Mouse (Mus musculus) liver, embryonic 14.5 days (tissue): ENCODE results near the gene Tnpo2. TPM values are rescaled to one million over a fixed set of nuclear protein-coding genes. Genes with fewer than 3 reads are reported as not detected.
A peak's percentile ranks its signal among the peaks of the same experiment; 100 is the strongest.

ENCODE experiments used
- ATAC-seq: fragments of 200-750 bp; cut with Nextera tagmentation; 2 replicates; pipeline ENCODE4 v1.8.0; 2017; ENCODE audit warnings: moderate number of reproducible peaks, mild to moderate bottlenecking, moderate library complexity; ENCODE audit not compliant: insufficient read depth
- DNase-seq, 3 experiments: peaks; one replicate each; pipeline ENCODE4 v3.0.0-alpha.2; 2012 to 2013; ENCODE audit warnings: low read depth in 3 of 3, low spot score in 3 of 3
- H3K27ac ChIP-seq: fragments of 300-500 bp; sonication (generic); 2 replicates; pipeline ENCODE4 v1.5.1; 2014; ENCODE audit warnings: moderate library complexity, mild to moderate bottlenecking, control low read depth, inconsistent platforms
- H3K27me3 ChIP-seq: fragments of 300-500 bp; sonication (generic); 2 replicates; pipeline ENCODE4 v1.6.1; 2014; ENCODE audit warnings: mild to moderate bottlenecking, low read length, moderate library complexity; ENCODE audit not compliant: control insufficient read depth, insufficient read depth
- H3K36me3 ChIP-seq: fragments of 300-500 bp; sonication (generic); replicated peaks from 2 replicates; pipeline ENCODE4 v1.6.1; 2014; ENCODE audit warnings: low read depth; ENCODE audit not compliant: control insufficient read depth, insufficient read depth
- H3K4me1 ChIP-seq, 2 experiments: fragments of 200-500 bp in 1 of 2; fragments of 300-500 bp in 1 of 2; sonication (generic) in 1 of 2; replicated peaks; 2 replicates each; pipeline ENCODE4 v1.6.1; 2012 to 2014; ENCODE audit warnings: antibody characterized with exemption in 1 of 2, inconsistent platforms in 1 of 2, low read length in 1 of 2; ENCODE audit not compliant: control insufficient read depth in 2 of 2, insufficient read depth in 2 of 2
- H3K4me2 ChIP-seq: fragments of 300-500 bp; sonication (generic); 2 replicates; pipeline ENCODE4 v1.6.1; 2014; ENCODE audit warnings: low read depth, mild to moderate bottlenecking, control low read depth, moderate library complexity
- H3K4me3 ChIP-seq, 2 experiments: fragments of 200-500 bp in 1 of 2; fragments of 300-500 bp in 1 of 2; sonication (generic) in 1 of 2; 2 replicates each; pipeline ENCODE4 v1.5.1; 2012 to 2014; ENCODE audit warnings: low read depth in 2 of 2, low read length in 2 of 2, mild to moderate bottlenecking in 2 of 2, control low read depth in 1 of 2, inconsistent platforms in 1 of 2, moderate library complexity in 1 of 2; ENCODE audit not compliant: insufficient read depth in 1 of 2
- H3K9ac ChIP-seq: fragments of 300-500 bp; sonication (generic); replicated peaks from 2 replicates; pipeline ENCODE4 v1.6.1; 2014; ENCODE audit warnings: mild to moderate bottlenecking, control low read depth, moderate library complexity
- H3K9me3 ChIP-seq: fragments of 300-500 bp; sonication (generic); 2 replicates; pipeline ENCODE4 v1.6.1; 2016; ENCODE audit warnings: low read length, mixed read lengths; ENCODE audit not compliant: control insufficient read depth
- CTCF ChIP-seq: IDR thresholded peaks from 2 replicates; pipeline ENCODE4 v1.5.1; 2016; ENCODE audit warnings: antibody characterized with exemption, low read depth, control low read depth
- EP300 ChIP-seq: IDR thresholded peaks from 2 replicates; pipeline ENCODE4 v1.6.1; 2016; ENCODE audit warnings: antibody characterized with exemption, low read depth
- WGBS: fragments of 180-500 bp; shearing (Covaris S2); extraction: QIAGEN DNeasy Blood & Tissue Kit; methylation state at CpG from one replicate; pipeline ENCODE4 v1.1.7; 2014; ENCODE audit not compliant: insufficient replicate concordance; 5-methylcytosine and 5-hydroxymethylcytosine counted together
- polyA plus RNA-seq, 2 experiments: library from polyadenylated mRNA; depleted of rRNA in 1 of 2; stranded (reverse) in 1 of 2; unstranded in 1 of 2; fragments of >200 nt; fragmentation: Nextera tagmentation in 1 of 2; extraction: Ambion mirVana in 1 of 2; gene quantifications; 2 replicates each; pipeline versions ENCODE4 v1.2.1 to v1.2.3; 2012 to 2014

Gene Tnpo2
- polyA plus RNA-seq, 2 experiments, result 9.9 to 25.2 TPM

DNA sequence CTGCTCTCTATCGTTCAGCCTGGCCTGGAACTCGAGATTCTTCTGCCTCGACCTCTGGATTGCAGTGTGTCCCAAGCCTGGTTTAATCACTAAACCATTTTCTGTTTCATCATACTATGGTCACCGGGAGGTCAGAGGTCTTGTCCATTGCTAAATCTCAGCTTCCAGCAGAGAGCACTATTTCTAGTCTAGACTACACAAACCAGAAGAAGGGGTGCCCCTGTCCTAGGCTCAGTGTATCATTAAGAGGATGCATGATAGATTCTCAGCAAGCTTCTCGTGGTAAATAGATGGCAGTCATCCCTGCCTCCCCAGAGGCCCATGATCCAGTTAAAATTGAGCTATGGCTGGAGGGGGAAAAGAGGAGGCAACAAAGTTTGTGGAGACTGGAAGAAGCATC is 34.3 kb downstream of the Tnpo2 start:
- H3K9ac ChIP-seq, result peak overlapping the region; percentile 77
- TF ChIP-seq CTCF (no peak), EP300 (no peak)
- peaks cover 23 to 30% of the 10 kb centered on the region in 2 experiments for H3K4me1 ChIP-seq
- peak overlapping the region; percentile 78 to 79 for H3K4me3 ChIP-seq
- H3K27ac ChIP-seq, result peak overlapping the region; percentile 61
- peaks cover 19% of the 10 kb centered on the region for H3K36me3 ChIP-seq
- peak overlapping the region; percentile 92 for H3K4me2 ChIP-seq
- peak; percentile 14; the same call in 1 of the 2 replicates for ATAC-seq
- DNase-seq, result no peak
- WGBS, result 68% methylated on average over 5 of the region's 5 CpGs
- no peaks in the 10 kb centered on the region for H3K9me3 ChIP-seq
- H3K27me3 ChIP-seq, result no peaks in the 10 kb centered on the region

DNA sequence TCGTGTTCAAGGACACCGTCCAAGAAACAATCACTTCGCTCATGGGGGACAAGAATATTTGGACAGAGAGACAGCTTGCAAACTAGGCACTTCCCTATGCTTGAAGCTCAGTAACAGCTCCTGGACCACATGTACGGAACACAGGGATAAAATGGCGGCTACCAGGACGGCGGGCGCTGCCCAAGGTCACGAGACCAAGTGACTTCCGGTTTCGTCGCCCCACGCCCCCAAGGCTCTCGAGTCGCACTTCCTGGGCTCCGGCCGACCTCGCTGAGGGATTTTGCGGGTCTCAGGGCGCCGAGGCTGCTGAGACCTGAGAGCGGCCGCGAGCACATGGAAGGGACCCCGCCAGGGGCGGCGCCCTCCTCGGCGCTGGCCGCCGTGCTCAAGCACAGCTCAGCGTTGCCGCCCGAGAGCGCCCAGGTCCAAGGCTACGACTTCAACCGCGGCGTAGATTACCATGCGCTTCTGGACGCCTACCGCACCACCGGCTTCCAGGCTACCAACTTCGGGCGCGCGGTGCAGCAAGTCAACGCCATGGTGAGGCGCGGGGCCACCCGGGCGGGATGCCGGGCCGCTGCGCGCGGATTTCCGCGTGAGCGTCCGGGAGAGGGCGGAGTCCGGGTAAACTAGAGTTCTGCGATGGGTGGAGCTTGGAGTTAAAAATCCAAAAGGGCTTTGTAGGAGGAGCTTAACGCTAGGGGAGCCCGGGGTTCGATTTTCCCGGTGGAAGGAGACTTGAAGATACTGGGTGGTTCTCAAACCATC is 35.0 kb downstream of the Tnpo2 start, which contains the start of gene Dhps:
TSS of gene Dhps (plus strand) at position 244 of the 768 bp plus-strand sequence.
- H3K4me2 ChIP-seq, result peak within 1 kb of the TSS; percentile 92
- peak; percentile 75 to 86 (median 82) for DNase-seq
- no peaks in the 10 kb centered on the region for H3K27me3 ChIP-seq
- H3K4me1 ChIP-seq, result peaks cover 29 to 36% of the 10 kb centered on the region in 2 experiments
- peak within 1 kb of the TSS; percentile 61 for H3K27ac ChIP-seq
- no peaks in the 10 kb centered on the region for H3K9me3 ChIP-seq
- H3K36me3 ChIP-seq, result peaks cover 19% of the 10 kb centered on the region
- TF ChIP-seq CTCF, result peak; percentile 25; the same call in 1 of the 2 replicates
- no peak for TF ChIP-seq EP300
- 0% methylated on average over 68 of the region's 68 CpGs for WGBS
- peak; percentile 82 for ATAC-seq
- peak within 1 kb of the TSS; percentile 78 to 79 for H3K4me3 ChIP-seq
- peak within 1 kb of the TSS; percentile 77 for H3K9ac ChIP-seq

DNA sequence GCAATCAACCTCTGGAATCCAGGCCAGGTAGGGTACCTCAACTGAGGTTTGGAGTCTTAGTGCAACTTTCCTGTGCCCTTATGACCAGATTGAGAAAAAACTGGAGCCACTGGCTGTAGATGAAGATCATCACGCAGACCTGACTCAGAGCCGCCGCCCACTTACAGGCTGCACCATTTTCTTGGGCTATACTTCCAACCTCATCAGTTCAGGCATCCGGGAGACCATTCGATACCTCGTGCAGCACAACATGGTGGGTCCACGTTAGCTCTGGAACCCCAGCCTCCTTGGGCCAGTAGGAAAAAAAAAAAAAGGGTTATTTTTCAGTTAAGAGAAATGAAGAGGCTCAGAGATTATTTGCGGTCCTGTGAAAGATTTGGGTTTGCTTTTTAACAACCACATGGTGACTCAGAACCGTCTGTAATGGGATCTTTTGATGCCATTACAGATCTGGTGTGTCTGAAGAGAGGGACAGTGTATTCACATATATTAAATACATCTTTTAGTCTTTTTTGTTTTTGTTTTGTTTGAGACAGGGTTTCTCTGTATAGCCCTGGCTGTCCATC is 35.7 kb downstream of the Tnpo2 start:
- H3K36me3 ChIP-seq, result peaks cover 19% of the 10 kb centered on the region
- peaks cover 32 to 38% of the 10 kb centered on the region in 2 experiments for H3K4me1 ChIP-seq
- ATAC-seq (no peak), DNase-seq (no peak)
- H3K4me3 ChIP-seq, result peak overlapping the region; percentile 78 to 79
- peak overlapping the region; percentile 77 for H3K9ac ChIP-seq
- no peaks in the 10 kb centered on the region for H3K27me3 ChIP-seq
- H3K9me3 ChIP-seq, result no peaks in the 10 kb centered on the region
- peak overlapping the region; percentile 61; the same call in 1 of the 2 replicates for H3K27ac ChIP-seq
- TF ChIP-seq CTCF (no peak), EP300 (no peak)
- WGBS, result 28% methylated on average over 9 of the region's 9 CpGs
- H3K4me2 ChIP-seq, result peak overlapping the region; percentile 92

DNA sequence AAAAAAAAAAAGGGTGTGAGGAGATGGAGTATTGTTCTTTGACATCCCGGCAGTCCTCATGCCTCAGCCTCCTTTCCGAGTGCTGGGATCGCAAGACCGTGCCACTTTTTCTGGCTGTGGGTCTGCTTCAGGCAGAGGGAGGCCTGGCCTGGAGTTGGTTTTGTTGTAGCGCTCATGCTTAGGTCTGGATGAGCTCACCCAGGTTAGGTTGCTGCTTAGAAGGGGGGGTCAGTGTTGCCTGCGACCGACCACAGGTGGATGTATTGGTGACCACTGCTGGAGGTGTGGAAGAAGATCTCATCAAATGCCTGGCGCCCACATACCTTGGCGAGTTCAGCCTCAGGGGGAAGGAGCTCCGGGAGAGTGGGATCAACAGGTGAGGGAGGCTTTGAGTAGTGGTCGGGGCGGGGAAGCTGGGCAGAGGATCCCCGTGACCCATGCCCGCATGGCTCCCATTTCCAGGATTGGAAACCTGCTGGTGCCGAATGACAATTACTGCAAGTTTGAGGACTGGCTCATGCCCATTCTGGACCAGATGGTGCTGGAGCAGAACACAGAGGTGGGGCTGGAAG is 36.4 kb downstream of the Tnpo2 start:
- H3K27ac ChIP-seq, result no peak overlapping the region
- DNase-seq (no peak), ATAC-seq (no peak)
- H3K4me1 ChIP-seq, result peaks cover 32 to 38% of the 10 kb centered on the region in 2 experiments
- peaks cover 22% of the 10 kb centered on the region for H3K36me3 ChIP-seq
- H3K9ac ChIP-seq, result no peak overlapping the region
- TF ChIP-seq EP300 (no peak), CTCF (no peak)
- H3K4me2 ChIP-seq, result peak overlapping the region; percentile 92; the same call in 1 of the 2 replicates
- no peaks in the 10 kb centered on the region for H3K27me3 ChIP-seq
- no peaks in the 10 kb centered on the region for H3K9me3 ChIP-seq
- 89% methylated on average over 15 of the region's 15 CpGs for WGBS
- H3K4me3 ChIP-seq, result no peak overlapping the region

DNA sequence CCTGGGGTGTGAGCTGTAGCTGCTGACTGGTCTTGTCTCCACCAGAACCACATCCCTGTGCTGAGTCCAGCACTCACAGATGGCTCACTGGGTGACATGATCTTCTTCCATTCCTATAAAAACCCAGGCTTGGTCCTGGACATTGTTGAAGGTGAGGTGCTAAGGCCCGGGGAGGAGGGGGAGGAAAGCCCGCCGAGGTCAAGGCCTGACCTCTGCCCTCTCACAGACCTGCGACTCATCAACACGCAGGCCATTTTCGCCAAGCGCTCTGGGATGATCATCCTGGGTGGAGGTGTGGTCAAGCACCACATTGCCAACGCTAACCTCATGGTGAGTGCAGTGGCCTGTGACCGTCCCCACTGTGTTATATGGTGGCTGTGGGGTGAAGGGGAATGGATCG is 37.5 kb downstream of the Tnpo2 start:
- Histone ChIP-seq H3K4me2 (no peak overlapping the region), H3K36me3 (peaks cover 29% of the 10 kb centered on the region), H3K9ac (no peak overlapping the region), H3K4me1 (peaks cover 32 to 38% of the 10 kb centered on the region in 2 experiments), H3K9me3 (no peaks in the 10 kb centered on the region), H3K27ac (no peak overlapping the region), H3K27me3 (no peaks in the 10 kb centered on the region), H3K4me3 (no peak overlapping the region)
- DNase-seq (no peak), ATAC-seq (no peak)
- TF ChIP-seq EP300 (no peak), CTCF (no peak)
- WGBS, result 82% methylated on average over 10 of the region's 10 CpGs
